Mouse (Mus musculus) lung, postnatal 0 days (tissue): ENCODE measurements around the gene Ppp1r1a.

Experiments used
- CTCF ChIP-seq: IDR thresholded peaks from 2 replicates; pipeline ENCODE4 v1.5.1; 2016; ENCODE audit warnings: antibody characterized with exemption, mild to moderate bottlenecking
- EP300 ChIP-seq: IDR thresholded peaks from 2 replicates; pipeline ENCODE4 v1.6.1; 2016; ENCODE audit warnings: antibody characterized with exemption, mild to moderate bottlenecking, control low read depth

DNA sequence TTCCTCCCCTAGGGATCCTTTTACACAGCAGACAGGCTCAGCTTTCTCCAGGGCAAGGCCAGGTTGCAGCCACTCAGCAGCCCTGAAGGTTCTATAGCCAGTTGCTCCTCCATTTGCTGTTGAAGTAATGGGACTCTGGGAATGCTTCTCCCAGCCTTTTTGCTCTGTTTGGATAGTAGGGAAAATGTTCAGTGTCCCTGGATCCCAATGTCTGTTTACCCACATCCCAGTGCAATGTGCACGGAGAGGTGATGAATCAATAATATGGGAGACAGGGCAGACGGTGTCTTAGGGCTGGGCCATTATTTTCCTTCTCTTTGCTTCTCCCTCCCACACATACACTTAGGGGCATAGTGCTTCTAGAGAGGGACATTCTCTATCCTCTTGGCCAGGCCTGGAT, 1.5 kb upstream of the Ppp1r1a start:
- no peak for TF ChIP-seq CTCF
- no peak for TF ChIP-seq EP300
